11 mouse cellular contexts compared by ENCODE assay signal in genomic region chr6:145387378-145387777, GRCm38 (mm10).
A peak's percentile ranks its signal among the peaks of the same experiment; 100 is the strongest.
DNase-seq lines count a peak whose midpoint lies in the region; ATAC-seq lines count a peak whose summit lies in the region.
"Had no signal": no experiment of that assay in that cellular context is flagged by ENCODE, and none has a peak within 500 bp of the region (broad histone marks: within the 10 kb centered on the region; RNA-seq: fewer than 3 reads in every experiment).

No protein-coding gene starts in this region.

- no peak overlapping the region for H3K4me3 ChIP-seq in heart, embryonic 13.5 days
- H3K4me3 ChIP-seq: limb, embryonic 15.5 days had no signal

- WGBS in heart, embryonic 13.5 days = 44% methylated on average over 6 of the region's 6 CpGs

- peaks cover 57% of the 10 kb centered on the region for H3K4me1 ChIP-seq in heart, embryonic 13.5 days

- H3K9ac ChIP-seq in heart, embryonic 13.5 days = no peak overlapping the region
- H3K9ac ChIP-seq: limb, embryonic 15.5 days had no signal

- H3K4me2 ChIP-seq in heart, embryonic 13.5 days = no peak overlapping the region
- H3K4me2 ChIP-seq: limb, embryonic 15.5 days had no signal

- H3K36me3 ChIP-seq in heart, embryonic 13.5 days = no peaks in the 10 kb centered on the region
- H3K36me3 ChIP-seq: limb, embryonic 15.5 days had no signal

- H3K9me3 ChIP-seq in heart, embryonic 13.5 days = no peaks in the 10 kb centered on the region
- H3K9me3 ChIP-seq: limb, embryonic 15.5 days had no signal

- H3K27me3 ChIP-seq in heart, embryonic 13.5 days (replicated peaks) = no peaks in the 10 kb centered on the region; the same call in 1 of the 2 replicates
- H3K27me3 ChIP-seq: CH12.LX; limb, embryonic 15.5 days had no signal

- no peak for DNase-seq in heart, postnatal 25 days (ENCODE audit: low spot score)
- DNase-seq in right cerebral cortex, adult 18-20 months = peak; percentile 70
- DNase-seq in right cerebral cortex, postnatal 4 days = no peak
- peak; percentile 8 to 30 for DNase-seq in layer of hippocampus, postnatal 25 days (ENCODE audit: extremely low spot score in 1 of 2, low spot score in 1 of 2)
- peak; percentile 94 for DNase-seq in telencephalon, adult 2 months (ENCODE audit: low read depth, low spot score)
- DNase-seq in gastrocnemius, postnatal 4 days (ENCODE audit: low spot score in 2 of 2) = no peak
- DNase-seq: cerebellum, adult 11 months had no signal

- intact Hi-C loops in heart, postnatal 25 days (cut with DNase I) = no loop called here

- ATAC-seq in heart, embryonic 13.5 days (ENCODE audit: extremely low read depth, insufficient number of reproducible peaks, low FRiP score, low TSS enrichment) = no peak
- no peak for ATAC-seq in megakaryocyte-erythroid progenitor cell, adult 5-6 weeks (replicated peaks; ENCODE audit: low FRiP score, low TSS enrichment, poor library complexity, severe bottlenecking)

- H3K27ac ChIP-seq in heart, embryonic 13.5 days (replicated peaks) = 0 out of 2 replicates have a peak overlapping the region, but pooled peaks have one; percentile 3
- H3K27ac ChIP-seq: limb, embryonic 15.5 days had no signal

Comparison
In these comparisons a context has a peak if more than half of its experiments do, and no peak if none do; other contexts are left out.
1. DNase-seq: peak in right cerebral cortex, adult 18-20 months (single experiment), layer of hippocampus, postnatal 25 days (2 of 2) and telencephalon, adult 2 months (single experiment); none in heart, postnatal 25 days (single experiment), right cerebral cortex, postnatal 4 days (single experiment) and gastrocnemius, postnatal 4 days (0 of 2).